12 mouse cellular contexts compared by ENCODE assay signal in the genomic region with DNA sequence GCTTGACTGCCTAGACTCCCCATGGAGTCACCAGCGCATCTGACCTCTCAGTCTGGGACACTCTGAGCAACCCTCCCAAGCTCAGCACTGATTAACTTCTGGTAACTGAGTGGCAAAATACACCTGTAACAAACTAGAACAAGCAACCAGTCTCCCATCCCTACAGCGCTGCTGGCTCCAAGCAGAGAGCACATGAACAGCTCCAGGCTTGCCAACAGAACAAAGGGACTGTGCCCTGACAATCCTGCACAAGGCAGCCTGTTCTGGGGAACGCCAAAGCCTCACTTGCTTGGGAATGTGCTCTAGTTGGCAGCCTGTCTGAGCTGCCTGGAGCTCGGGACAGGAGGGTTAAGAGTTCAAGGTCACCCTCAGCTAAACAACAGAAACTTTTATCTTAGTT. TPM values are rescaled to one million over a fixed set of nuclear protein-coding genes. Genes with fewer than 3 reads are reported as not detected.
DNase-seq lines count a peak whose midpoint lies in the region; ATAC-seq and TF ChIP-seq lines count a peak whose summit lies in the region.
"Had no signal": no experiment of that assay in that cellular context is flagged by ENCODE, and none has a peak within 500 bp of the region (broad histone marks: within the 10 kb centered on the region; RNA-seq: fewer than 3 reads in every experiment).

No protein-coding gene starts in this region.

- no peak for TF ChIP-seq CTCF in midbrain, postnatal 0 days (IDR thresholded peaks at IDR 0.05)

- no peak overlapping the region for H3K4me2 ChIP-seq in midbrain, postnatal 0 days (ENCODE audit: low read depth, low read length, poor library complexity, severe bottlenecking)
- H3K4me2 ChIP-seq: embryonic facial prominence, embryonic 12.5 days had no signal

- WGBS in midbrain, postnatal 0 days, result 81% methylated on average over 4 of the region's 4 CpGs
- 89% methylated on average over 4 of the region's 4 CpGs for WGBS in midbrain, embryonic 10.5 days

- no peaks in the 10 kb centered on the region for H3K4me1 ChIP-seq in midbrain, postnatal 0 days (ENCODE audit: insufficient read depth, low read length)
- H3K4me1 ChIP-seq in midbrain, embryonic 10.5 days, result no peaks in the 10 kb centered on the region
- H3K4me1 ChIP-seq: embryonic facial prominence, embryonic 12.5 days had no signal

- H3K9ac ChIP-seq in midbrain, postnatal 0 days (replicated peaks; ENCODE audit: low read length, poor library complexity, severe bottlenecking), result no peak overlapping the region
- H3K9ac ChIP-seq: embryonic facial prominence, embryonic 12.5 days had no signal

- H3K27me3 ChIP-seq in midbrain, postnatal 0 days (ENCODE audit: insufficient read depth, low read length), result no peaks in the 10 kb centered on the region
- no peaks in the 10 kb centered on the region for H3K27me3 ChIP-seq in midbrain, embryonic 10.5 days (ENCODE audit: low read depth, poor library complexity, severe bottlenecking)
- H3K27me3 ChIP-seq: embryonic facial prominence, embryonic 12.5 days had no signal

- no peak for ATAC-seq in midbrain, postnatal 0 days (ENCODE audit: low FRiP score)

- DNase-seq in adrenal gland, adult 2 months, result peak; percentile 41
- DNase-seq in adrenal gland, adult 18-20 months (ENCODE audit: low spot score in 2 of 2), result no peak
- DNase-seq in midbrain, postnatal 0 days (ENCODE audit: low spot score), result peak; percentile 10
- no peak for DNase-seq in midbrain, embryonic 10.5 days (ENCODE audit: low spot score)
- DNase-seq in heart, postnatal 4 days, result peak; percentile 57
- peak; percentile 79 for DNase-seq in testis, postnatal 14 days (ENCODE audit: low spot score)
- DNase-seq in thymus, postnatal 10 days (ENCODE audit: low spot score in 2 of 2), result no peak
- no peak for DNase-seq in right cerebral cortex, postnatal 14 days
- DNase-seq: left cerebral cortex, postnatal 4 days; retina, postnatal 1 day had no signal

- H3K9me3 ChIP-seq in midbrain, postnatal 0 days (ENCODE audit: low read length), result no peaks in the 10 kb centered on the region
- peaks cover 10% of the 10 kb centered on the region; the same call in 1 of the 2 replicates for H3K9me3 ChIP-seq in midbrain, embryonic 10.5 days (replicated peaks)
- H3K9me3 ChIP-seq: embryonic facial prominence, embryonic 12.5 days had no signal

- peaks cover 30% of the 10 kb centered on the region for H3K36me3 ChIP-seq in midbrain, postnatal 0 days (ENCODE audit: insufficient read depth, low read length)
- H3K36me3 ChIP-seq in midbrain, embryonic 10.5 days, result peaks cover 84% of the 10 kb centered on the region

- H3K4me3 ChIP-seq in midbrain, postnatal 0 days (ENCODE audit: low read depth, low read length), result no peak overlapping the region
- no peak overlapping the region for H3K4me3 ChIP-seq in midbrain, embryonic 10.5 days
- H3K4me3 ChIP-seq: embryonic facial prominence, embryonic 12.5 days had no signal

- no peak overlapping the region for H3K27ac ChIP-seq in midbrain, postnatal 0 days (ENCODE audit: low read depth, low read length)
- H3K27ac ChIP-seq in midbrain, embryonic 10.5 days (replicated peaks), result no peak overlapping the region
- H3K27ac ChIP-seq: embryonic facial prominence, embryonic 12.5 days had no signal

RNA-seq across cellular contexts. Expression of a gene that starts 14.2 kb away (rescaled TPM):
- total RNA-seq in adrenal gland, adult 2 months (2021), result 10 to 100 TPM; 40.2 to 87.6 TPM
- polyA plus RNA-seq in adrenal gland, adult 2 months (2012; rRNA removed), result 70.9 and 89.0 TPM in 2 replicates
- total RNA-seq in adrenal gland, adult 18-20 months (2021), result 100 to 1,000 TPM in 1 of 2 experiments, 10 to 100 TPM in 1; 28.7 to 121 TPM
- total RNA-seq in midbrain, postnatal 0 days (2014; rRNA removed), result 5.6 and 5.9 TPM in 2 replicates
- polyA plus RNA-seq in midbrain, postnatal 0 days (2015; fragmentation: Nextera tagmentation; extraction: Ambion mirVana), result 3.9 and 4.3 TPM in 2 replicates
- polyA plus RNA-seq in midbrain, embryonic 10.5 days (2016; fragmentation: Nextera tagmentation; extraction: Ambion mirVana), result 12.5 and 13.6 TPM in 2 replicates
- total RNA-seq in heart, postnatal 4 days (2021), result 100 to 1,000 TPM; 193 to 197 TPM
- total RNA-seq: monocyte, adult 5-6 weeks had no signal

RNA-seq across cellular contexts. Expression of a gene that starts 35.7 kb away (rescaled TPM):
- total RNA-seq in adrenal gland, adult 2 months (2021), result 100 to 1,000 TPM; 169 to 171 TPM
- polyA plus RNA-seq in adrenal gland, adult 2 months (2012; rRNA removed), result 64.4 and 69.9 TPM in 2 replicates
- 100 to 1,000 TPM; 181 to 185 TPM for total RNA-seq in adrenal gland, adult 18-20 months (2021)
- 82.8 and 104 TPM in 2 replicates for total RNA-seq in midbrain, postnatal 0 days (2014; rRNA removed)
- polyA plus RNA-seq in midbrain, postnatal 0 days (2015; fragmentation: Nextera tagmentation; extraction: Ambion mirVana), result 128 and 143 TPM in 2 replicates
- polyA plus RNA-seq in midbrain, embryonic 10.5 days (2016; fragmentation: Nextera tagmentation; extraction: Ambion mirVana), result 181 and 183 TPM in 2 replicates
- 100 to 1,000 TPM; 139 to 142 TPM for total RNA-seq in heart, postnatal 4 days (2021)

RNA-seq across cellular contexts. Expression of a gene that starts 59.3 kb away (rescaled TPM):
- 100 to 1,000 TPM; 158 to 238 TPM for total RNA-seq in adrenal gland, adult 2 months (2021)
- polyA plus RNA-seq in adrenal gland, adult 2 months (2012; rRNA removed), result 223 and 233 TPM in 2 replicates
- 100 to 1,000 TPM; 179 to 265 TPM for total RNA-seq in adrenal gland, adult 18-20 months (2021)
- 718 and 730 TPM in 2 replicates for total RNA-seq in midbrain, postnatal 0 days (2014; rRNA removed)
- 2,106 and 2,315 TPM in 2 replicates for polyA plus RNA-seq in midbrain, postnatal 0 days (2015; fragmentation: Nextera tagmentation; extraction: Ambion mirVana)
- 864 and 990 TPM in 2 replicates for polyA plus RNA-seq in midbrain, embryonic 10.5 days (2016; fragmentation: Nextera tagmentation; extraction: Ambion mirVana)
- total RNA-seq in heart, postnatal 4 days (2021), result 100 to 1,000 TPM; 194 to 214 TPM

Comparison
In these comparisons a context has a peak if more than half of its experiments do, and no peak if none do; other contexts are left out.
1. DNase-seq: peak in adrenal gland, adult 2 months (single experiment), midbrain, postnatal 0 days (single experiment), heart, postnatal 4 days (single experiment) and testis, postnatal 14 days (single experiment); none in adrenal gland, adult 18-20 months (0 of 2), midbrain, embryonic 10.5 days (single experiment), thymus, postnatal 10 days (0 of 2) and right cerebral cortex, postnatal 14 days (single experiment).